Mouse (Mus musculus) kidney, postnatal 0 days (tissue): ENCODE results near the gene Eppin. TPM values are rescaled to one million over a fixed set of nuclear protein-coding genes. Genes with fewer than 3 reads are reported as not detected.
"Not testable (repeated sequence)": the region's sequence is repeated elsewhere in the genome, so short reads cannot be mapped to it uniquely, and the experiment has no call there.

Source experiments
- ATAC-seq: fragments of 200-750 bp; cut with Nextera tagmentation; replicated peaks from 2 replicates; pipeline ENCODE4 v1.8.0; 2017; ENCODE audit warnings: low read depth, moderate number of reproducible peaks, moderate TSS enrichment, moderate library complexity; ENCODE audit not compliant: low FRiP score
- DNase-seq: peaks from one replicate; pipeline ENCODE4 v3.0.0-alpha.2; 2016; ENCODE audit warnings: low spot score
- H3K27ac ChIP-seq: fragments of 300-500 bp; sonication (generic); 2 replicates; pipeline ENCODE4 v1.5.1; 2014; ENCODE audit warnings: mild to moderate bottlenecking
- H3K27me3 ChIP-seq: fragments of 300-500 bp; sonication (generic); 2 replicates; pipeline ENCODE4 v1.6.1; 2014; ENCODE audit warnings: low read length, mixed read lengths; ENCODE audit not compliant: insufficient read depth
- H3K36me3 ChIP-seq: fragments of 300-500 bp; sonication (generic); 2 replicates; pipeline ENCODE4 v1.6.1; 2014; ENCODE audit warnings: low read length, mixed read lengths; ENCODE audit not compliant: insufficient read depth
- H3K4me1 ChIP-seq: fragments of 300-500 bp; sonication (generic); replicated peaks from 2 replicates; pipeline ENCODE4 v1.6.1; 2014; ENCODE audit warnings: antibody characterized with exemption, low read length, mixed read lengths; ENCODE audit not compliant: insufficient read depth
- H3K4me2 ChIP-seq: fragments of 300-500 bp; sonication (generic); 2 replicates; pipeline ENCODE4 v1.6.1; 2014; ENCODE audit warnings: mild to moderate bottlenecking, low read length, moderate library complexity, mixed read lengths
- H3K4me3 ChIP-seq: fragments of 300-500 bp; sonication (generic); replicated peaks from 2 replicates; pipeline ENCODE4 v1.5.1; 2014; ENCODE audit warnings: low read depth, low read length
- H3K9ac ChIP-seq: fragments of 300-500 bp; sonication (generic); 2 replicates; pipeline ENCODE4 v1.6.1; 2014; ENCODE audit warnings: low read depth, low read length
- H3K9me3 ChIP-seq: fragments of 300-500 bp; sonication (generic); replicated peaks from 2 replicates; pipeline ENCODE4 v1.6.1; 2016; ENCODE audit warnings: low read length, inconsistent platforms, mixed read lengths
- CTCF ChIP-seq: IDR thresholded peaks from 2 replicates; pipeline ENCODE4 v1.5.1; 2016; ENCODE audit warnings: antibody characterized with exemption, low read depth, mild to moderate bottlenecking, moderate library complexity
- WGBS: fragments of 180-500 bp; shearing (Covaris S2); extraction: QIAGEN DNeasy Blood & Tissue Kit; methylation state at CpG from one replicate; pipeline ENCODE4 v1.1.7; 2014; 5-methylcytosine and 5-hydroxymethylcytosine counted together
- polyA plus RNA-seq: library from polyadenylated mRNA; unstranded; fragments of >200 nt; fragmentation: Nextera tagmentation; extraction: Ambion mirVana; gene quantifications from 2 replicates; pipeline ENCODE4 v1.2.1, GENCODE M21; 2015

Eppin gene
- polyA plus RNA-seq, 1 experiment from 2014 or later: 0.16 TPM

GRCm38 (mm10) chr2:164592014-164592413 lies 1.4 kb downstream of the Eppin start:
- Histone ChIP-seq H3K4me3 (no peak overlapping the region), H3K4me1 (no peaks in the 10 kb centered on the region), H3K9ac (no peak overlapping the region), H3K27me3 (no peaks in the 10 kb centered on the region), H3K9me3 (no peaks in the 10 kb centered on the region), H3K4me2 (no peak overlapping the region), H3K36me3 (no peaks in the 10 kb centered on the region), H3K27ac (no peak overlapping the region)
- WGBS: 4% methylated on average over 4 of the region's 4 CpGs
- peak; percentile 87 for TF ChIP-seq CTCF
- DNase-seq (peak; percentile 79), ATAC-seq (no peak)

DNA sequence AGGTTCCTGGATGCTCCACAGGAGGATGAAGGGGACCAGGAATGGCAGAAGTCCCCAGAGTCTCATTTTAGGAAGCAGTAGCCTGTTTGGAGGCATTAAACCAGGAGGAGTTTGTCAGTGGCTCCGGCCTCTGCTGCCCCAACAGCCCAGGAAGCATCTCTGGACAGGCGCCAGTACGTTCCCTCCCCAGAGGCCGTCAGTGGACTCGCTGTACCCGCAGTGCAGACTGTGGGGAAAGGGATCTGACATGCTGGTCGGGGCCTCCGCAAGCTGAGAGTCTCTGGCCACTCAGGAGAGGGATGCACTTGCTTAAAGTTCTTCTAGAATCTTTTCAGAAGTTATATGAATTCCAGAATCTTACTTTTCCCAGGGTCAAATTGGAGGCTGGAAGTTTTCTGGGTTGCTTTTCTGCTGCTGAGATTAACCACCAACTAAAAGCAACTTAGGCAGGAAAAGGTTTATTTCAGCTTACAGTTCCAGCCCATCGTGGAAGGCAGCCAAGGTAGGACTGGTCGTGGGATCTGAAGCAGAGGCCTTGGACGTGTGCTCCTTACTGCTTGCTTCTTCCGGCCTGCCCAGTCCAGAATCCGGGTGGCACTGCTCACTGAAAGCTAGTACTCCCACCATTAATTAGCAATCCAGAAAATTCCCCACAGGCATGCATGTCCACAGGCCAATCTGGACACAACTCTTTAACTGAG lies 8.2 kb downstream of the Eppin start, which contains the start of gene Wfdc6a:
Wfdc6a (minus strand) TSS at position 423 of the 701 bp plus-strand sequence.
- not testable (repeated sequence) for H3K4me1 ChIP-seq, DNase-seq, H3K9ac ChIP-seq, H3K36me3 ChIP-seq, H3K27me3 ChIP-seq, H3K4me2 ChIP-seq, H3K9me3 ChIP-seq, ATAC-seq, H3K4me3 ChIP-seq, H3K27ac ChIP-seq
- WGBS: 37% methylated on average over 13 of the region's 13 CpGs

DNA sequence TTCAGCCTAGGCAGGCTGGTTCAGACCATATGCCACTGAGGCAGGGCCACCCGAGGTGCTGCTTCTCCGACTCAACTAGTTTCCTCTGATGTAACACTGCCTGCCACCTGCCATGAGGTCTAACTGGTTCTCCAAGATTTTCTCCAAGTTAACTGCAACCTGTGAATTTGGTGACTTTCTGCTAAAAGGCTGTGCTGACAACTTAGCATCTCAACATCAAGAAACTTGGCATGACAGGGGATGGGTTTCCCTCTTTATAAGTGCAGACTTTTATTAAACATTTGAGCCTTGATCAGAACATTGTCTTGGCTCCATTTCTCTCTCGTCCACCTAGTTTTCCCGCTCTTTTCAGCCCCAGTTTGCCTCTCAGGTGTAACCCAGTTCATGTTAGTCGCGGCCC lies 20.0 kb downstream of the Eppin start, which contains the start of gene Spint3:
Spint3 (minus strand) TSS at position 101 of the 400 bp plus-strand sequence.
- not testable (repeated sequence) for H3K27me3 ChIP-seq, H3K4me1 ChIP-seq, H3K36me3 ChIP-seq, DNase-seq, H3K27ac ChIP-seq, ATAC-seq, H3K9ac ChIP-seq, H3K4me2 ChIP-seq, H3K9me3 ChIP-seq, H3K4me3 ChIP-seq
- WGBS: 76% methylated on average over 6 of the region's 6 CpGs

DNA sequence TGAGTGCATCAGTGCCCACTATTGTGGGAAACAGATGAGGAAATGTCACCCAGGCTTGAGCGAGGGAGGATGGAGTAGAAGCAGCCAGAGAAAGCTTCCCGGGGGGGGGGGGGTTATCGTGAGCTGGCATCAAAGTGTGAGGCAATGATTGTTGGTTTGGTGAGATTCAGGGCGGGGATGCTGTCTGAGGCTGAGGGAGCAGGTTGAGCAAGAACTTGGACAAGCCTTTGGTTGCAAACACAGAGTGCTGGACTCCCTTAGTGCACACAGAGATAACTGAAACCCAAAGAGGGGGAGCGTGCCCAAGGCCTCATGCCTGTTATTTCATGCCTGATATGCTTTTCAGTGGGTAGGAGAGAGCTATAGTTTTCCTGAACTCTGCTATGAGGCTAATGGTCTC lies 25.9 kb downstream of the Eppin start:
- H3K9ac ChIP-seq: no peak overlapping the region
- no peak overlapping the region for H3K27ac ChIP-seq
- H3K9me3 ChIP-seq: no peaks in the 10 kb centered on the region
- 78% methylated on average over 5 of the region's 5 CpGs for WGBS
- H3K36me3 ChIP-seq: no peaks in the 10 kb centered on the region
- no peak overlapping the region for H3K4me3 ChIP-seq
- no peak for TF ChIP-seq CTCF
- H3K27me3 ChIP-seq: no peaks in the 10 kb centered on the region
- no peak overlapping the region for H3K4me2 ChIP-seq
- no peak for DNase-seq
- ATAC-seq: no peak
- 0 out of 2 replicates have a peak, but pooled peaks cover 5% of the 10 kb centered on the region for H3K4me1 ChIP-seq

- no peaks in the 10 kb centered on the region for H3K9me3 ChIP-seq
- no peak overlapping the region for H3K4me2 ChIP-seq
- no peaks in the 10 kb centered on the region for H3K27me3 ChIP-seq
- DNase-seq (no peak), ATAC-seq (no peak)
- no peak overlapping the region for H3K27ac ChIP-seq
- H3K36me3 ChIP-seq: no peaks in the 10 kb centered on the region
- no peak overlapping the region for H3K4me3 ChIP-seq
- H3K9ac ChIP-seq: no peak overlapping the region
- H3K4me1 ChIP-seq: peaks cover 5% of the 10 kb centered on the region; the same call in 1 of the 2 replicates
- WGBS: 91% methylated on average over 2 of the region's 2 CpGs
- TF ChIP-seq CTCF: peak; percentile 49
Measured at GRCm38 (mm10) chr2:164566997-164567396, 26.4 kb downstream of the Eppin start.

DNA sequence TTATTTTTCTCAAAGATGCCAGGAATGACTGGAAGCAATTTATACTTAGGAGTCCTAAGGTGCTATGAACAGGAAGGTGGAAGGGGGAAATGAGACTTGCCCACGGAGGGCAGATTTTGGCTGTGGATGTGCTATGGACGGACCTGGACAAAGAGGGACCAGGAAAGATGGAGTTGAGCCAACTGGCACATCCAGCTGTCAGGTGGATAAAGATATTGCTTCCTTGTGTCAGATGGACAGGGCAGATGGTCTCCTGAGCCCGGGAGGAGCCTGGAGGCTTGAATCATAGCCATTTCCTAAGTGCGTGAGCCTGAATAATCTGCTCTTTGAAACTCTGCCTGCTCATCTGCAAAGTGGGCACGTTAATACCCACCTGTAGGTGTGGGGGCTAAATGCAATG lies 29.0 kb downstream of the Eppin start:
- H3K36me3 ChIP-seq: no peaks in the 10 kb centered on the region
- H3K4me1 ChIP-seq: peaks cover 5% of the 10 kb centered on the region; the same call in 1 of the 2 replicates
- 56% methylated on average over 5 of the region's 5 CpGs for WGBS
- H3K4me3 ChIP-seq: peak overlapping the region; percentile 42; the same call in 1 of the 2 replicates
- no peak for TF ChIP-seq CTCF
- peak overlapping the region; percentile 65; the same call in 1 of the 2 replicates for H3K9ac ChIP-seq
- ATAC-seq (no peak), DNase-seq (no peak)
- H3K9me3 ChIP-seq: no peaks in the 10 kb centered on the region
- H3K27me3 ChIP-seq: no peaks in the 10 kb centered on the region
- H3K27ac ChIP-seq: peak overlapping the region; percentile 85; the same call in 1 of the 2 replicates
- H3K4me2 ChIP-seq: peak overlapping the region; percentile 85
